Mouse (Mus musculus) kidney, embryonic 16.5 days (tissue): ENCODE measurements at regions not wholly inside any gene's neighbourhood (a gene's known extent, or its start where the extent isn't known, plus 50 kb on each side); places are given as distances from the start of the nearest gene placed in this dataset.

ENCODE experiments used
- ATAC-seq: fragments of 200-750 bp; cut with Nextera tagmentation; 2 replicates; pipeline ENCODE4 v1.8.0; 2017; ENCODE audit warnings: moderate TSS enrichment; ENCODE audit not compliant: low FRiP score, low TSS enrichment
- H3K27ac ChIP-seq: fragments of 300-500 bp; sonication (generic); 2 replicates; pipeline ENCODE4 v1.5.1; 2014; ENCODE audit warnings: low read length
- H3K27me3 ChIP-seq: fragments of 300-500 bp; sonication (generic); 2 replicates; pipeline ENCODE4 v1.6.1; 2014; ENCODE audit warnings: low read length, control low read depth, mixed read lengths; ENCODE audit not compliant: insufficient read depth
- H3K36me3 ChIP-seq: fragments of 300-500 bp; sonication (generic); 2 replicates; pipeline ENCODE4 v1.6.1; 2014; ENCODE audit warnings: low read length, control low read depth, mixed read lengths; ENCODE audit not compliant: insufficient read depth
- H3K4me1 ChIP-seq: fragments of 300-500 bp; sonication (generic); 2 replicates; pipeline ENCODE4 v1.6.1; 2014; ENCODE audit warnings: low read length, control low read depth, mixed read lengths; ENCODE audit not compliant: insufficient read depth
- H3K4me2 ChIP-seq: fragments of 300-500 bp; sonication (generic); replicated peaks from 2 replicates; pipeline ENCODE4 v1.6.1; 2014; ENCODE audit warnings: low read depth, low read length
- H3K4me3 ChIP-seq: fragments of 300-500 bp; sonication (generic); 2 replicates; pipeline ENCODE4 v1.5.1; 2014; ENCODE audit warnings: mild to moderate bottlenecking, low read length
- H3K9ac ChIP-seq: fragments of 300-500 bp; sonication (generic); replicated peaks from 2 replicates; pipeline ENCODE4 v1.6.1; 2014; ENCODE audit warnings: low read length
- H3K9me3 ChIP-seq: fragments of 300-500 bp; sonication (generic); 2 replicates; pipeline ENCODE4 v1.6.1; 2016; ENCODE audit warnings: low read length, control low read depth
- WGBS: fragments of 180-500 bp; shearing (Covaris S2); extraction: QIAGEN DNeasy Blood & Tissue Kit; methylation state at CpG from one replicate; pipeline ENCODE4 v1.1.7; 2014; 5-methylcytosine and 5-hydroxymethylcytosine counted together

DNA sequence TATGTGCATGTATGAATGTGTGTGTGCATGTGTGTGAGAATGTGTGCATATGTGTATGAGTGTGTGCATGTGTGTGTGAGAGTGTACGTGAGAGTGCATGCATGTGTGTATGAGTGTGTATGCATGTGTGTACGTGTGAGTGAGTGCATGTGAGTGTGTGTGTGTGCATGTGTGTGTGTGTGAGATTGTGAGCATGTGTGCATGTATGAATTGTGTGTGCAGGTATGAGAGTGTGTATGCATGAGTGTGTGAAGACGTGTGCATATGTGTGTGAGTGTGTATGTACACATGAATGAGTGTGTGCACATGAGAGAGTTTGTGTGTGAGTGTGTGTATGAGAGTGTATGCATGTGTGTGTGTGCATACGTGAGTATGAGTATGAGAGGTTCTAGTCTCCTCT lies 71.1 kb downstream of the Gpr6 start:
- Histone ChIP-seq H3K36me3 (no peaks in the 10 kb centered on the region), H3K4me1 (no peaks in the 10 kb centered on the region; the same call in 1 of the 2 replicates), H3K27me3 (no peaks in the 10 kb centered on the region), H3K27ac (no peak overlapping the region), H3K9ac (no peak overlapping the region), H3K4me2 (no peak overlapping the region), H3K4me3 (no peak overlapping the region), H3K9me3 (no peaks in the 10 kb centered on the region)
- ATAC-seq, result no peak
- 82% methylated on average over 4 of the region's 4 CpGs for WGBS

GRCm38 (mm10) chr10:40999486-40999885 lies 72.6 kb downstream of the Gpr6 start:
- no peaks in the 10 kb centered on the region for H3K9me3 ChIP-seq
- no peak overlapping the region for H3K27ac ChIP-seq
- H3K4me2 ChIP-seq, result no peak overlapping the region
- no peaks in the 10 kb centered on the region; the same call in 1 of the 2 replicates for H3K4me1 ChIP-seq
- WGBS, result 80% methylated on average over 12 of the region's 12 CpGs
- H3K27me3 ChIP-seq, result no peaks in the 10 kb centered on the region
- peak; percentile 31; the same call in 1 of the 2 replicates for ATAC-seq
- no peaks in the 10 kb centered on the region for H3K36me3 ChIP-seq
- no peak overlapping the region for H3K4me3 ChIP-seq
- no peak overlapping the region for H3K9ac ChIP-seq

DNA sequence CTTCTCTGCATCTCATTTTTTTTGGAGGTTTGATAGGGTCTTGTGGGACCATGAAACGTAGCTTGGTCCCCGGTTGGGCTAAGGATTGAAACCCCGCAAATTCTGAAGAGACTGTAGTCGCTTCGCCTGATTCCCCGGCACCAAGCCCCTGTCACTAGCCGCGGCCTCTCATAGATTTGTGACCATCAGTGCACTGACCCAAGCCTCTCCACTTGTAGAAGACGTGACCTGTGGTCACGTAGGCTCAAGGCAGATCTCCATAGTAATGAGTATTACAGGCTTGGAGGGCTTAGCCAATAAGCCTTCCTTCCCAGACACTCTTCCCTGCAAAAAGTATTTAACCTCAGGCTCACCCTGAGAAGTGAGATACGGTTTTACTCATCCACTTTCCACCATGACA lies 73.3 kb downstream of the Gpr6 start:
- H3K4me1 ChIP-seq, result no peaks in the 10 kb centered on the region; the same call in 1 of the 2 replicates
- no peak overlapping the region for H3K4me3 ChIP-seq
- no peak for ATAC-seq
- no peaks in the 10 kb centered on the region for H3K9me3 ChIP-seq
- H3K27me3 ChIP-seq, result no peaks in the 10 kb centered on the region
- no peak overlapping the region for H3K9ac ChIP-seq
- H3K27ac ChIP-seq, result no peak overlapping the region
- H3K4me2 ChIP-seq, result no peak overlapping the region
- 77% methylated on average over 11 of the region's 11 CpGs for WGBS
- H3K36me3 ChIP-seq, result no peaks in the 10 kb centered on the region

DNA sequence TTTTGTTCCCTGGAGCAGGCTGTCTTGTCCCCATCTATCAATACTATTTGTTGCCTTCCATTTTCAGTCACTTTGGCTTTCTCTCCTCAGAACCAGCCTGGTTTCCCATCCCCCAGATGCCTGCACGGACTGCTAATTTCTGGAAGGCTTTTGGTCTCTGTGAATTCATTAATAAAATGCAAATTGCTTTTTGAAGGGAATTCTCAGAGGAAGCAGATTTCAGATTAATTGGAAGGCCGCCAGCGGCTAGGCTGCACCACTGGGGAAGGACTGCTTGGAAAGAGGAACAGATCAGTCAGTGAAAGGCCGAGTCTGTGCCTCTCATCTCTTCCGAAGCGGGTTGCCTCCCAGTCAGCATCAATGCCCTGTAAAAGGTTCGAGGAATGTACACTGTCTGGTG lies 73.8 kb downstream of the Gpr6 start:
- Histone ChIP-seq H3K9me3 (no peaks in the 10 kb centered on the region), H3K27me3 (no peaks in the 10 kb centered on the region), H3K9ac (no peak overlapping the region), H3K4me3 (no peak overlapping the region), H3K4me2 (no peak overlapping the region), H3K4me1 (no peaks in the 10 kb centered on the region; the same call in 1 of the 2 replicates), H3K36me3 (no peaks in the 10 kb centered on the region), H3K27ac (no peak overlapping the region)
- WGBS, result 57% methylated on average over 7 of the region's 7 CpGs
- no peak for ATAC-seq

GRCm38 (mm10) chr10:40997606-40998005 lies 74.5 kb downstream of the Gpr6 start:
- Histone ChIP-seq H3K4me3 (no peak overlapping the region), H3K27me3 (no peaks in the 10 kb centered on the region), H3K4me2 (no peak overlapping the region), H3K4me1 (no peaks in the 10 kb centered on the region; the same call in 1 of the 2 replicates), H3K27ac (no peak overlapping the region), H3K9me3 (no peaks in the 10 kb centered on the region), H3K36me3 (no peaks in the 10 kb centered on the region), H3K9ac (no peak overlapping the region)
- no peak for ATAC-seq
- 59% methylated on average over 5 of the region's 5 CpGs for WGBS
